Mouse (Mus musculus): Measurements from ENCODE around the gene Trio.

- TF ChIP-seq TAL1 (IDR thresholded peaks at IDR 0.05; ENCODE audit: low read length) (no peak), GATA1 (IDR thresholded peaks at IDR 0.05; ENCODE audit: low read length) (no peak)
Measured at GRCm38 (mm10) chr15:27888153-27888552, 137.5 kb downstream of the Trio start.
